Mouse (Mus musculus) layer of hippocampus, adult 2 months (tissue): ENCODE data around the gene Dock8. TPM values are rescaled to one million over a fixed set of nuclear protein-coding genes. Genes with fewer than 3 reads are reported as not detected.
A peak's percentile ranks its signal among the peaks of the same experiment; 100 is the strongest.

ENCODE experiments used
- DNase-seq, 2 experiments: peaks; one replicate each; pipeline ENCODE4 v3.0.0; 2022; ENCODE audit warnings: low spot score in 2 of 2
- H3K27ac ChIP-seq: fragments of 200-600 bp; 2 replicates; pipeline ENCODE4 v1.8.1; 2022
- H3K4me3 ChIP-seq: fragments of 200-600 bp; 2 replicates; pipeline ENCODE4 v1.8.1; 2022; ENCODE audit warnings: mild to moderate bottlenecking
- CTCF ChIP-seq: fragments of 200-600 bp; conservative IDR thresholded peaks from 2 replicates; pipeline ENCODE4 v1.8.1; 2022; ENCODE audit warnings: antibody characterized with exemption, mild to moderate bottlenecking, moderate library complexity
- total RNA-seq, 2 experiments: library from RNA; stranded (reverse); gene quantifications; 2 replicates each; pipeline ENCODE4 v1.2.3; 2021

The Dock8 gene
- total RNA-seq, 2 experiments from 2014 or later = 3.0 to 4.5 TPM

GRCm38 (mm10) chr19:24985045-24985444 is 14.3 kb upstream of the Dock8 start:
- DNase-seq = no peak
- no peak overlapping the region for H3K27ac ChIP-seq
- H3K4me3 ChIP-seq = no peak overlapping the region
- TF ChIP-seq CTCF = no peak

- no peak for DNase-seq
- no peak for TF ChIP-seq CTCF
- no peak overlapping the region for H3K27ac ChIP-seq
- H3K4me3 ChIP-seq = no peak overlapping the region
Measured at GRCm38 (mm10) chr19:24987355-24987754, 12.0 kb upstream of the Dock8 start.

- TF ChIP-seq CTCF = no peak
- no peak for DNase-seq
- Histone ChIP-seq H3K4me3 (no peak overlapping the region), H3K27ac (no peak overlapping the region)
Measured at GRCm38 (mm10) chr19:24988831-24989230, 10.5 kb upstream of the Dock8 start.

GRCm38 (mm10) chr19:24990138-24990822 is 9.1 kb upstream of the Dock8 start:
- Histone ChIP-seq H3K4me3 (no peak overlapping the region), H3K27ac (no peak overlapping the region)
- DNase-seq = no peak
- TF ChIP-seq CTCF = no peak

GRCm38 (mm10) chr19:24993526-24993925 is 5.8 kb upstream of the Dock8 start:
- no peak overlapping the region for H3K4me3 ChIP-seq
- H3K27ac ChIP-seq = no peak overlapping the region
- no peak for DNase-seq
- TF ChIP-seq CTCF = no peak

- TF ChIP-seq CTCF = no peak
- no peak overlapping the region for H3K4me3 ChIP-seq
- H3K27ac ChIP-seq = no peak overlapping the region
- no peak for DNase-seq
Measured at GRCm38 (mm10) chr19:24994900-24995299, 4.4 kb upstream of the Dock8 start.

- Histone ChIP-seq H3K27ac (no peak overlapping the region), H3K4me3 (no peak overlapping the region)
- TF ChIP-seq CTCF = no peak
- no peak for DNase-seq
Measured at GRCm38 (mm10) chr19:24996815-24997704, 2.3 kb upstream of the Dock8 start.

- H3K4me3 ChIP-seq = no peak overlapping the region; the same call in 1 of the 2 replicates
- no peak for DNase-seq
- peak overlapping the region; percentile 59; the same call in 1 of the 2 replicates for H3K27ac ChIP-seq
- TF ChIP-seq CTCF = no peak
Measured at GRCm38 (mm10) chr19:24998561-24998960, 773 bp upstream of the Dock8 start.

GRCm38 (mm10) chr19:25000153-25000552 is 819 bp downstream of the Dock8 start:
- TF ChIP-seq CTCF = no peak
- Histone ChIP-seq H3K27ac (peak overlapping the region; percentile 65; the same call in 1 of the 2 replicates), H3K4me3 (peak overlapping the region; percentile 63; the same call in 1 of the 2 replicates)
- DNase-seq = no peak

GRCm38 (mm10) chr19:25002032-25002431 is 2.7 kb downstream of the Dock8 start:
- no peak overlapping the region for H3K27ac ChIP-seq
- TF ChIP-seq CTCF = no peak
- no peak for DNase-seq
- H3K4me3 ChIP-seq = no peak overlapping the region

- no peak for DNase-seq
- H3K27ac ChIP-seq = no peak overlapping the region
- no peak for TF ChIP-seq CTCF
- no peak overlapping the region for H3K4me3 ChIP-seq
Measured at GRCm38 (mm10) chr19:25002828-25003227, 3.5 kb downstream of the Dock8 start.

- no peak overlapping the region for H3K27ac ChIP-seq
- DNase-seq = no peak
- TF ChIP-seq CTCF = no peak
- no peak overlapping the region for H3K4me3 ChIP-seq
Measured at GRCm38 (mm10) chr19:25003810-25004209, 4.5 kb downstream of the Dock8 start.

GRCm38 (mm10) chr19:25006686-25007085 is 7.4 kb downstream of the Dock8 start:
- no peak for TF ChIP-seq CTCF
- DNase-seq = no peak
- no peak overlapping the region for H3K27ac ChIP-seq

More at GRCm38 (mm10) chr19:25006686-25007085, 7.4 kb downstream of the Dock8 start:
- no peak overlapping the region for H3K4me3 ChIP-seq
